Mouse (Mus musculus) stomach, postnatal 0 days (tissue): ENCODE results near the gene Lyl1. TPM values are rescaled to one million over a fixed set of nuclear protein-coding genes. Genes with fewer than 3 reads are reported as not detected.
"Not testable (repeated sequence)": the region's sequence is repeated elsewhere in the genome, so short reads cannot be mapped to it uniquely, and the experiment has no call there.

Source experiments
- ATAC-seq: fragments of 200-750 bp; cut with Nextera tagmentation; 2 replicates; pipeline ENCODE4 v1.8.0; 2017; ENCODE audit not compliant: low FRiP score, low TSS enrichment
- DNase-seq: peaks from one replicate; pipeline ENCODE4 v3.0.0-alpha.2; 2016; ENCODE audit warnings: low spot score
- H3K27ac ChIP-seq: fragments of 300-500 bp; sonication (generic); replicated peaks from 2 replicates; pipeline ENCODE4 v1.5.1; 2014; ENCODE audit warnings: mild to moderate bottlenecking, control low read depth
- H3K27me3 ChIP-seq: fragments of 300-500 bp; sonication (generic); 2 replicates; pipeline ENCODE4 v1.6.1; 2014; ENCODE audit warnings: low read length; ENCODE audit not compliant: control insufficient read depth, insufficient read depth
- H3K36me3 ChIP-seq: fragments of 300-500 bp; sonication (generic); 2 replicates; pipeline ENCODE4 v1.6.1; 2014; ENCODE audit warnings: low read length, mixed read lengths; ENCODE audit not compliant: control insufficient read depth, insufficient read depth
- H3K4me1 ChIP-seq: fragments of 300-500 bp; sonication (generic); replicated peaks from 2 replicates; pipeline ENCODE4 v1.6.1; 2014; ENCODE audit warnings: antibody characterized with exemption; ENCODE audit not compliant: control insufficient read depth, insufficient read depth
- H3K4me2 ChIP-seq: fragments of 300-500 bp; sonication (generic); replicated peaks from 2 replicates; pipeline ENCODE4 v1.6.1; 2014; ENCODE audit warnings: low read depth, mild to moderate bottlenecking, control low read depth, moderate library complexity
- H3K4me3 ChIP-seq: fragments of 300-500 bp; sonication (generic); 2 replicates; pipeline ENCODE4 v1.5.1; 2014; ENCODE audit warnings: low read depth, low read length, control low read depth
- H3K9ac ChIP-seq: fragments of 300-500 bp; sonication (generic); 2 replicates; pipeline ENCODE4 v1.6.1; 2014; ENCODE audit warnings: mild to moderate bottlenecking, low read length, control low read depth, mixed read lengths
- H3K9me3 ChIP-seq: fragments of 300-500 bp; sonication (generic); 2 replicates; pipeline ENCODE4 v1.6.1; 2016; ENCODE audit warnings: low read length; ENCODE audit not compliant: control insufficient read depth
- CTCF ChIP-seq: IDR thresholded peaks from 2 replicates; pipeline ENCODE4 v1.5.1; 2016; ENCODE audit warnings: antibody characterized with exemption, low read depth, mild to moderate bottlenecking, moderate library complexity
- EP300 ChIP-seq: optimal IDR thresholded peaks from 2 replicates; pipeline ENCODE3; 2016; ENCODE audit warnings: antibody characterized with exemption
- WGBS: fragments of 180-500 bp; shearing (Covaris S2); extraction: QIAGEN DNeasy Blood & Tissue Kit; methylation state at CpG from one replicate; pipeline ENCODE4 v1.1.7; 2014; 5-methylcytosine and 5-hydroxymethylcytosine counted together
- polyA plus RNA-seq: library from polyadenylated mRNA; unstranded; fragments of >200 nt; fragmentation: Nextera tagmentation; extraction: Ambion mirVana; gene quantifications from 2 replicates; pipeline ENCODE4 v1.2.1, GENCODE M21; 2015

Lyl1 gene
- polyA plus RNA-seq, 1 experiment from 2014 or later: 4.0 TPM

DNA sequence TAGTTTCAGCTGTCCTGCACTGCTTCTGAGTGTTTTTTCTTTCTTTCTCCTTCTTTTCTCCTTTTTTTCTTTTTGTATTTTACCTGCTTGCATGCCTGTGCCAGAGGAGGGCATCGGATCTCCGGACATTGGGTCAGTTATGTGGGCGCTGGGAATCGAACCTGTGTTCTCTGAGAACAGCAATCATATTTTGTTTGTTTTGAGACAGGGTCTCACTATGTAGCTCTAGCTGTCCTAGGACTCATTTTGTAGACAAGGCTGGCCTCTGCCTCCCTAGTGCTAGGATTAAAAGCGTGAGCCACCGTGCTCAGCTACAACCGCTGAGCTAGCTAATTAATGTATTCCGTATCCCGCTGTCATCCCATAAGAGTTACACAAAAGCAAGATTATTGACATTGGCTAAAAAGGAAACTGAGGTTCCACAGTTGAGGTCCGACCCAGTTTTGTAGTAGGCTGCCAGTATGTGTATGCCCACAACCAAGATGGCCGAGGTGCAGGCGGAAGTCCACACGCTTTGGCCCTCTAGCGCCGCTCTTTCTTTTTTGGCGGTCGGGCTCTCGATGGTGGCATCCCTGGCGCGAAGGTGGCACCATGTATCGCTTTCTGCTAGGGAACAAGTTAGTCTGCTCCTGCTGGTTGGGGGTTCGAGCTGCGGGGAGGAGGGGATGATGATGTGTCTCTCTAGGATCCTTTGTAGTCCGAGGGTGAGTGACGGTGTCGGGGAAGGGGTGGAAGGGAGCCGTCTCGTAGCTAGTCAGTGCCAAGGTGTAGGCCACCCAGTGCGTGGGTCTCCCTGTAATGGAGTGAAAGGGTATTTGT, 36.5 kb upstream of the Lyl1 start:
- Histone ChIP-seq H3K27me3 (no peaks in the 10 kb centered on the region), H3K4me3 (peak overlapping the region; percentile 82), H3K9me3 (no peaks in the 10 kb centered on the region), H3K36me3 (no peaks in the 10 kb centered on the region), H3K4me1 (no peaks in the 10 kb centered on the region), H3K4me2 (peak overlapping the region; percentile 78), H3K9ac (peak overlapping the region; percentile 74), H3K27ac (peak overlapping the region; percentile 95)
- under 1% methylated on average over 29 of the region's 29 CpGs for WGBS
- TF ChIP-seq EP300 (no peak), CTCF (peak; percentile 74)
- ATAC-seq: no peak
- DNase-seq: peak; percentile 85

DNA sequence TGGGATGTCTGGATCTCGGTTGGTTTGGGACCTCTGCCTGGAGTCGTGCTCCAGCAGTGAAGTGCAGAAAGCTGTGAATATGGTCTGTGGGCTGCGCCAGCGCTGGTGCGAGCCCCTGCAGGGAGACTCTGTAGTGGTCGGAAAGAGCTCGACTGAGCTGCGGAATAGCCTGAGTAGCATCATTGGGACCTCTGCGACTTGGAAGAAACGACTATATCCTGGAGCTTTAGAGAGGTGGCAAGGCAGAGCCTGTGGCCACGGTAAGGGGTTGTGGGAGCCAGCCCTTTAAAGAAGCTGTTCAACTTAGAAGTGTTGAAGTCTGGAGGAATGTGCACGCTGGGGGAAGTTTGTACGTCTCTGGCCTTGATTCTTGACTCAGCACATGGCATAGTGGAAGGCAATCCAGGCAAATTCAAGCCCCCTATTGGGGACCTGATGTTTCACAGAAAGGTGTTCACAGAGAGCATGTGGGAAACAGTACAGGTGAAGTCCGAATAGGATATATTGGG, 35.8 kb upstream of the Lyl1 start:
- ATAC-seq (no peak), DNase-seq (no peak)
- no peak for TF ChIP-seq EP300
- TF ChIP-seq CTCF: peak; percentile 28; the same call in 1 of the 2 replicates

DNA sequence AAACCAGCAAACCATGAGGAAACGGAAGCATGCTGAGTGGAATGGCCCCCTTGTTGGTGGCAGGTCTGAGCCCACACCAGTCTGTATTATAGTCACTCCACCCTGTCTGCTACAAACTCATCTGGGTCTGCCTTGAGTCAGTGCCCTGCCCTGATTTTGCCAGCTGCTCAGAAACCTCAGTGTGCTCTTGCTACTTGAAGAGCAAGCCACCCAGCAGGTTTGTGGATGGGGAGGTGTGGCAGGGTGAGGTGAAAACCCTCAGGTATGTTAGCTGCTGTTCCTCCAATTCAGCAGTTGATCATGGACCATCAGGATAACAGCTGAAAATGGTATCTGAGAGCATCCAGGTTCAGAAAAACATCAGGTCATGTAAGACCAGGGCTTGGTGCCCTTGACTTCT, 33.2 kb upstream of the Lyl1 start:
- Histone ChIP-seq H3K27ac (peak overlapping the region; percentile 70), H3K4me3 (no peak overlapping the region), H3K27me3 (no peaks in the 10 kb centered on the region), H3K4me2 (no peak overlapping the region), H3K9me3 (no peaks in the 10 kb centered on the region), H3K9ac (no peak overlapping the region), H3K4me1 (no peaks in the 10 kb centered on the region), H3K36me3 (no peaks in the 10 kb centered on the region; the same call in 1 of the 2 replicates)
- WGBS: 60% methylated on average over 1 of the region's 1 CpGs
- DNase-seq (peak; percentile 56), ATAC-seq (no peak)
- TF ChIP-seq CTCF (no peak), EP300 (no peak)

More for the DNA sequence above, 35.8 kb upstream of the Lyl1 start:
- H3K27me3 ChIP-seq: no peaks in the 10 kb centered on the region
- H3K9ac ChIP-seq: peak overlapping the region; percentile 74
- H3K36me3 ChIP-seq: no peaks in the 10 kb centered on the region
- peak overlapping the region; percentile 82 for H3K4me3 ChIP-seq
- H3K9me3 ChIP-seq: no peaks in the 10 kb centered on the region
- WGBS: under 1% methylated on average over 14 of the region's 14 CpGs
- H3K4me2 ChIP-seq: peak overlapping the region; percentile 78
- no peaks in the 10 kb centered on the region for H3K4me1 ChIP-seq
- H3K27ac ChIP-seq: peak overlapping the region; percentile 95

DNA sequence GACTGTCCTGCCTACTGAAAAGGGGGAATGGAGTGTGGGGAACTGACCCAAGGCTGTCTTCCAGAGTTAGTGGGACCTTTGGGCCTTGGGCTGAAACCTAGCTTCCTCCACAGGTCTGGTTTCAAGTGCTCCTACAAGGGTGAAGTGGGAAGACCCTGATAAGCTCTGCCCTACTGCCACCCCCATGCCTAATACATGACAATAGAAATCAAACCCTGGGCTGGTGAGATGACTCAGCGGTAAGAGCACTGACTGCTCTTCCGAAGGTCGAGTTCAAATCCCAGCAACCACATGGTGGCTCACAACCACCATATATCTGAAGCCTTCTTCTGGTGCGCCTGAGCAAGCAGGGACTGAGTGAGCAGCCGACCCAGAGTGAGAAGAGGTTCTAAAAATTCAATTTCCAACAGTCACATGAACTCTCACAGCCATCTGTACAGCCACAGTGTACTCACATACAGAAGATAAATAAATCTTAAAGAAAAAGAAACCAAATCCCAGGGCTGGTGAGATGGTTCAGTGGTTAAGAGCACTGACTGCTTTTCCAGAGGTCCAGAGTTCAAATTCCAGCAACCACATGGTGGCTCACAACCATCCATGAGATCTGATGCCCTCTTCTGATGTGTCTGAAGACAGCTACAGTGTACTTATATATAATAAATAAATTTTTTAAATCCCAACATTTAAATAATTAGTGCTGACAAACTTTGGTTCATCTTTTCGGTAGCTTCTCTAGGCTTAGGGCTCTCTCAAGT, 32.3 kb upstream of the Lyl1 start:
- TF ChIP-seq CTCF (no peak), EP300 (no peak)
- H3K4me2 ChIP-seq: no peak overlapping the region
- H3K27me3 ChIP-seq: no peaks in the 10 kb centered on the region
- no peaks in the 10 kb centered on the region for H3K4me1 ChIP-seq
- no peak overlapping the region for H3K9ac ChIP-seq
- 72% methylated on average over 6 of the region's 6 CpGs for WGBS
- H3K36me3 ChIP-seq: peaks cover 4% of the 10 kb centered on the region; the same call in 1 of the 2 replicates
- ATAC-seq (no peak), DNase-seq (no peak)
- H3K27ac ChIP-seq: peak overlapping the region; percentile 70
- no peaks in the 10 kb centered on the region for H3K9me3 ChIP-seq
- no peak overlapping the region for H3K4me3 ChIP-seq

DNA sequence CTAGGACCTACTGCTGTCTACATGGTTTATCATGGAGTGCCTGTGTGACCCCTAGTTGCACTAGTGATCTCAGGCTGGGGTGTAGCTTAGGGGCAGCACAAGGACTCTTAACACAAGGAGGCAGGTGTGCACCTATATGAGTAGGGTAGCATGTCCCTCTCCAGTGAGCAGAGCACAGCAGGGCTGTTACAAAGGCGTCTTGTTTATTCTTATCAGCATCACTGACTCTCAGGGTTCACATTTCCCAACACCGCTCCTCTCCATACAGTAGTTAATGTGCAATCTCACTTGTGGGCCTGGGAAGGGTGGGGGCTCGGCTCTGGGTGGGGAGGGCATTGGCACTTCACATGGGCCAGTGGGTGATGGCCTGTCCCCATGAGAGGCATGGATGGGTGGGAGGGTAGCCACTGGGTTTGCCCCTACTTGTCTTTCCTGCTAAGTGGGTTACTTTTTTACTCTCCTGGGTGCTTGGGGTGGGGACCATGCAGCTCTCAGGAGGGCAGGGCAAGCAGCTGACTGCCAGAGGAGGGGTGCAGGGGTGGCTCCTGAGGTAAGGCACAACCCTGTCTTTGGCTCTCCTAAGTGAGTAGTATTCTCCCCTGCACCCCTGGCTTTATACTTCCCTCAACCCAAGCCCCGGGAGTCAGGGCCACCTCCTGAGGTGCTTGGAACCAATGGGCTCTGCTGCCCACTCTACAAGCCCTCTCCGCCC, 30.8 kb upstream of the Lyl1 start:
- H3K9ac ChIP-seq, DNase-seq, H3K4me2 ChIP-seq, H3K9me3 ChIP-seq, H3K4me1 ChIP-seq, H3K4me3 ChIP-seq, H3K27me3 ChIP-seq, H3K27ac ChIP-seq: not testable (repeated sequence)
- 85% methylated on average over 5 of the region's 5 CpGs for WGBS
- ATAC-seq: peak; percentile 67
- peaks cover 10% of the 10 kb centered on the region for H3K36me3 ChIP-seq
